Mouse (Mus musculus) E14TG2a.4 (cell line): ENCODE data around the gene Fam83b.

ENCODE experiments used
- CTCF ChIP-seq: conservative IDR thresholded peaks from 2 replicates; pipeline ENCODE4 v1.5.1; 2014; ENCODE audit warnings: low read length
- POU5F1 ChIP-seq: IDR thresholded peaks from 2 replicates; pipeline ENCODE4 v1.6.1; 2014; ENCODE audit warnings: low read length, borderline replicate concordance

GRCm38 (mm10) chr9:76546714-76547113 lies 20.2 kb downstream of the Fam83b start:
- TF ChIP-seq CTCF (no peak), POU5F1 (no peak)
